Mouse (Mus musculus): ENCODE data around the gene Tmod4. TPM values are rescaled to one million over a fixed set of nuclear protein-coding genes. Genes with fewer than 3 reads are reported as not detected.

The Tmod4 gene
- total and polyA plus RNA-seq, 3 experiments: 0.47 to 0.81 TPM; not detected in 1

DNA sequence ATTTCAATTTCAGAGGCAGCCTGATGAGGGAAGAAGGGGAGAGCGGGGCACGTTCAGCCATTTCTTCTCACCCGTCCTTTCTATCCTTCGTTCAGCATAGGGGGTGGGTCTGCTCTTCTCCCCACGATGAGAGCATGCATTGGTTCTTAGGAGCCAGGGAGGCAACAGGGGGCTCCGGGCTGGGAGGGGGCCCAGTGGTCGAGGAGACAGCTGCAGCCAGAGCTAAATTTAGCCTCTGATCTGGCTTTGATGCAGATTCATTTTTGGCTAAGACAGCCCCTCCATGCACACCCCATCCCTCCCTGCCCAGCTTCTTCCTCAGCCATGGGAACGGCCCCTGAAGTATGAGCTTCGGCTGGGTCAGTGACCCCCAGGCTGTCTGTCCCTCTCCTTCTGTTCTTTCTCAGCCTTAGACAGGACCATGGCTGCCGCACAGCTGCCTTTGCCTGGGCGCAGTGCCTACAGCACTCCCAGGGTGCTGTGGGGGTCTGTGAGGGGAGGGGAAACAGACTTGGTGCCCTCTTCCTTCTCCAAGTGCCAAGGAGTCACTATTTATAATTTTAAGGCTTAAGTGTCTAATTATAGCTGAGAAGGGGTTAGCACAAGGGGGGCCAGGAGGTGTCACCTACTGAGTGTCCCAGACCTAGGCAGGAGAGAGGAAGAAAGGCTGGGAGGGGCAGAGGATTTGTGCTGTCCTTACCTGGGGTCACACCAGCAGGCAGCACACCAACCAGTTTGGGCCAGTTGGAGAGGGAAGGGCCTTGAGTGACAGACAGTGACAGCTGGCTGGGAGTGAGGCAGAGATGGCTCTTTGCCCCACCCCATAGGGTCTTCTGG, 39.4 kb downstream of the Tmod4 start:
- Histone ChIP-seq H3K9ac (ENCODE audit: insufficient read depth, low read depth) (no peak overlapping the region), H3K4me2 (ENCODE audit: insufficient read depth, low read depth, poor library complexity, severe bottlenecking) (no peak overlapping the region), H3K4me3 (replicated peaks in 1 of 3; ENCODE audit: low read depth in 2 of 3, low read length in 2 of 3, poor library complexity in 1 of 3) (no peak overlapping the region), H3K9me3 (replicated peaks; ENCODE audit: low read length) (no peaks in the 10 kb centered on the region), H3K79me2 (replicated peaks; ENCODE audit: control insufficient read depth, extremely low read depth, insufficient read depth, poor library complexity, severe bottlenecking) (no peaks in the 10 kb centered on the region), H3K27me3 (replicated peaks) (peaks cover 76% of the 10 kb centered on the region), H3K27ac (ENCODE audit: insufficient read depth, low read depth) (no peak overlapping the region), H3K4me1 (ENCODE audit: control insufficient read depth in 1 of 2, insufficient read depth in 2 of 2) (peaks cover 6 to 21% of the 10 kb centered on the region in 2 experiments; a peak in 3 of 4 replicates), H3K36me3 (replicated peaks in 1 of 2; ENCODE audit: control insufficient read depth in 1 of 2, insufficient read depth in 1 of 2, low read length in 1 of 2) (no peaks in the 10 kb centered on the region)
- in situ Hi-C loops (cut with MboI; ENCODE audit: low pct_ligation_motif_present, low pct_unique_long_range_greater_than_20kb, low sequenced_read_pairs): no loop called here
- dilution Hi-C loops (cut with MboI; ENCODE audit: extremely low pct_ligation_motif_present, extremely low pct_unique_long_range_greater_than_20kb, low sequenced_read_pairs): no loop called here
- no peak for DNase-seq (ENCODE audit: extremely low read depth)
- no peak for TF ChIP-seq ELF1 (IDR thresholded peaks at IDR 0.05; ENCODE audit: low read depth, low read length)
- no peak for TF ChIP-seq POLR2AphosphoS2 (IDR thresholded peaks at IDR 0.05; ENCODE audit: low read depth, low read length)
- no peak for TF ChIP-seq NELFE (IDR thresholded peaks at IDR 0.05; ENCODE audit: low read depth, low read length)
- TF ChIP-seq USF2 (conservative IDR thresholded peaks at IDR 0.05; ENCODE audit: low read depth, low read length): no peak

GRCm38 (mm10) chr3:95164256-95164550, 39.9 kb downstream of the Tmod4 start:
- Histone ChIP-seq H3K4me1 (ENCODE audit: control insufficient read depth in 1 of 2, insufficient read depth in 2 of 2) (peaks cover 6 to 20% of the 10 kb centered on the region in 2 experiments; a peak in 3 of 4 replicates), H3K27me3 (replicated peaks) (peaks cover 76% of the 10 kb centered on the region), H3K4me2 (ENCODE audit: insufficient read depth, low read depth, poor library complexity, severe bottlenecking) (no peak overlapping the region), H3K36me3 (replicated peaks in 1 of 2; ENCODE audit: control insufficient read depth in 1 of 2, insufficient read depth in 1 of 2, low read length in 1 of 2) (no peaks in the 10 kb centered on the region), H3K27ac (ENCODE audit: insufficient read depth, low read depth) (no peak overlapping the region), H3K79me2 (replicated peaks; ENCODE audit: control insufficient read depth, extremely low read depth, insufficient read depth, poor library complexity, severe bottlenecking) (no peaks in the 10 kb centered on the region), H3K4me3 (replicated peaks in 1 of 3; ENCODE audit: low read depth in 2 of 3, low read length in 2 of 3, poor library complexity in 1 of 3) (no peak overlapping the region), H3K9me3 (replicated peaks; ENCODE audit: low read length) (no peaks in the 10 kb centered on the region), H3K9ac (ENCODE audit: insufficient read depth, low read depth) (no peak overlapping the region)
- no peak for DNase-seq (ENCODE audit: extremely low read depth)
- TF ChIP-seq TBP (conservative IDR thresholded peaks at IDR 0.05; ENCODE audit: low read depth, low read length): no peak
- TF ChIP-seq MAFK (IDR thresholded peaks at IDR 0.05; ENCODE audit: insufficient replicate concordance, low read length): no peak
- no peak for TF ChIP-seq JUND (conservative IDR thresholded peaks at IDR 0.05; ENCODE audit: low read depth, low read length)
- TF ChIP-seq ETS1 (conservative IDR thresholded peaks at IDR 0.05; ENCODE audit: low read depth, low read length): no peak
- no peak for TF ChIP-seq BHLHE40 (IDR thresholded peaks at IDR 0.05; ENCODE audit: low read depth, low read length)
- TF ChIP-seq MEF2A (IDR thresholded peaks at IDR 0.05; ENCODE audit: borderline replicate concordance, low read depth, low read length): no peak
- TF ChIP-seq KAT2A (IDR thresholded peaks at IDR 0.05; ENCODE audit: insufficient replicate concordance, low read length): no peak
- TF ChIP-seq PAX5 (IDR thresholded peaks at IDR 0.05; ENCODE audit: low read length): no peak
- no peak for TF ChIP-seq JUN (IDR thresholded peaks at IDR 0.05; ENCODE audit: insufficient read depth, low read depth, low read length)
- TF ChIP-seq GABPA (IDR thresholded peaks at IDR 0.05; ENCODE audit: insufficient replicate concordance, low read depth, low read length): no peak
- no peak for TF ChIP-seq NELFE (IDR thresholded peaks at IDR 0.05; ENCODE audit: low read depth, low read length)
- no peak for TF ChIP-seq CTCF (conservative IDR thresholded peaks at IDR 0.05 in 1 of 2, IDR thresholded peaks at IDR 0.05 in 1 of 2; ENCODE audit: low read depth in 2 of 2, low read length in 2 of 2)
- no peak for TF ChIP-seq IRF4 (IDR thresholded peaks at IDR 0.05; ENCODE audit: low read depth, low read length)
- TF ChIP-seq MAZ (IDR thresholded peaks at IDR 0.05; ENCODE audit: low read depth, low read length): no peak
- TF ChIP-seq MYC (IDR thresholded peaks at IDR 0.05; ENCODE audit: low read depth, low read length): no peak
- no peak for TF ChIP-seq RCOR1 (conservative IDR thresholded peaks at IDR 0.05; ENCODE audit: low read depth, low read length)
- dilution Hi-C loops (cut with MboI; ENCODE audit: extremely low pct_ligation_motif_present, extremely low pct_unique_long_range_greater_than_20kb, low sequenced_read_pairs): no loop called here
- in situ Hi-C loops (cut with MboI; ENCODE audit: low pct_ligation_motif_present, low pct_unique_long_range_greater_than_20kb, low sequenced_read_pairs): no loop called here
